Mouse (Mus musculus): ENCODE measurements at regions not wholly inside any gene's neighbourhood (a gene's known extent, or its start where the extent isn't known, plus 50 kb on each side); places are given as distances from the start of the nearest gene placed in this dataset.

DNA sequence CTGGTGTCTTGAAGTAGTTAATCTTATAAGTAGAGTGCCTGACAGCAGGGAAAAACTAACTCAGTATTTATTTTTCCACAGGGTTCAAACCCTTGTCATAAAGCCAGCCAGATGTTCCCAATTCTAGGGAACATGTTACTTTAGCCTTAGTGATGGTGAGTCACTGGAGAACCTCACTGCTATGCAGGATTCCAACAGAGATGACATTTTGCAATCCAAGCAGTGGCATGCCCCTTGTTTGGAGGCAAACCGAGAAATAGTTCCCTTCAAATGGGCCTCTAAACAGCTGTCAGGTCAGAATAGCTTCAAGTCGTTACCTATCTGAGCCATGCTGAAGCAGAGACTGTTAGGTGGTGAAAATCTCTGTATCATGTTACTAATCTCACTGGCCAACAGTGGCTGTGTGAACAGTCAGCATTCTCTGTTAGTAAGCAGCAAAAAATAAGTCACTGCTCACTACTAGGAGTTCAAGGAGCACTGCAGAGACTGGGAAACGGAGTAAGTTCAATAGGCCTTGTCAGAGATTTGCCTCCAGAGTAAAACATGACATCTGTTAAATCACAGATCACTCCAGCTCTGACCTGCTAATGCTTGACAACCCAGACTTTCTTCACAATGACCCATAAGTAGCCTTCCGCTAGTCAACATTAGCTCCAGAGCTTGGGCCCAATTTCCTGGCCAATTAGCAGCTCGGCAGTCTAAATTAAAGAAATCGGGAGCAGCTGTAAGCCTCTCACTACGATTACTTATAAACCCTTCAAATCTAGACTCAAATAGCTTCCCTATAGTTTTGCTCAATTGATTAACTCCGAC, 215.3 kb downstream of the Olfr1505 start:
- H3K4me3 ChIP-seq (ENCODE audit: control insufficient read depth in 1 of 2, insufficient read depth in 1 of 2, low read depth in 1 of 2, low read length in 2 of 2) = no peak overlapping the region
- WGBS = 64% methylated on average over 8 of the region's 8 CpGs
- peaks cover 0 to 1% of the 10 kb centered on the region in 2 experiments; a peak in 1 of 4 replicates for H3K4me1 ChIP-seq (ENCODE audit: control insufficient read depth in 2 of 2, insufficient read depth in 2 of 2, low read length in 2 of 2)
- ATAC-seq (ENCODE audit: insufficient number of reproducible peaks, insufficient read depth, low FRiP score, low read depth) = no peak
- no peaks in the 10 kb centered on the region for H3K36me3 ChIP-seq (ENCODE audit: control insufficient read depth, insufficient read depth, low read length)
- no peak overlapping the region for H3K27ac ChIP-seq (replicated peaks in 1 of 2; ENCODE audit: control insufficient read depth in 1 of 2, insufficient read depth in 1 of 2, low read depth in 2 of 2, low read length in 2 of 2)
- H3K9ac ChIP-seq (ENCODE audit: low read length) = no peak overlapping the region
- no peaks in the 10 kb centered on the region for H3K9me3 ChIP-seq (ENCODE audit: control insufficient read depth, low read length)
- no peak overlapping the region for H3K4me2 ChIP-seq (ENCODE audit: low read length)
- peaks cover 14% of the 10 kb centered on the region for H3K27me3 ChIP-seq (ENCODE audit: control insufficient read depth, insufficient read depth, low read length)

DNA sequence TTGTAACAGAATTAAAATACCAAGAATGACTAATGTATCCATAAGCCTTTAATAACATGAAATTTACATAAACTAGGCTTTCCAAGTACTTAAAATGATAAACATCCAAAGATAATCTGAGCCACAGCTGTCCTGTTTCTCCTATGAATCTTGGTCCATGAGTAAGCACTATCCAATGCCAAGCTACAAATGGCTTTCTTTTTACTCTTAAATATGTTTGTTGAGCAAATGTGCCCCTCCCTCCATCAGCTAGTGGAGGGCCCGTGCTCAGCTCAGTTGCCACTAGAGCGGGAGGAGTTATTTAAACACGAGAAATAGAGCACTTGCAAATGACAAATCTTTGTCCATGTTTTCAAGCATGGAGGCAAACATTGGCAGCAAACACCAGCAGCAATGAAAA, 247.9 kb downstream of the Olfr1505 start:
- H3K27me3 ChIP-seq (ENCODE audit: control insufficient read depth, insufficient read depth, low read length) = peaks cover 76% of the 10 kb centered on the region
- no peak for ATAC-seq (ENCODE audit: insufficient number of reproducible peaks, insufficient read depth, low FRiP score, low read depth)

DNA sequence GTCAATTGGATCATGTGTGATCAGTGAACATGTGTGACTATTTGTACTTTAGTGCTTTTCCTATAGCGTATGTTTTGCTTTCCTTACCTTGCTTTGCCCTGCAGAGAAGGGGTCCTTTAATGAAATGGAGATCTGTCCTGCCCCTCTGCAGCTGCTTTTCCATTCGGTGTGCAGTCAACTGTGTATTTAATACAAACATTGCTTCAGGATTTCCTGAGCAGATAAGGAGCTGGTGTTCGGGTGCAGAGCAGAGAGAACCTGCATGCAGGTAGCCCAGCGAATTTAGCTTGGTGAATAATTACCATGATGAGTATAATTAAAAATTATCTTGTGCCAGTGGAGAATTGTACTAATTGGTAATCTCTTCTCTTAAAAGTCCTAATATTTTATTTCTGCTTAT, 249.4 kb downstream of the Olfr1505 start:
- WGBS = 53% methylated on average over 4 of the region's 4 CpGs
- no peak overlapping the region for H3K27ac ChIP-seq (replicated peaks in 1 of 2; ENCODE audit: control insufficient read depth in 1 of 2, insufficient read depth in 1 of 2, low read depth in 2 of 2, low read length in 2 of 2)
- H3K27me3 ChIP-seq (ENCODE audit: control insufficient read depth, insufficient read depth, low read length) = peaks cover 79% of the 10 kb centered on the region
- no peaks in the 10 kb centered on the region for H3K4me1 ChIP-seq (ENCODE audit: control insufficient read depth in 2 of 2, insufficient read depth in 2 of 2, low read length in 2 of 2)
- H3K4me2 ChIP-seq (ENCODE audit: low read length) = no peak overlapping the region
- no peaks in the 10 kb centered on the region for H3K9me3 ChIP-seq (ENCODE audit: control insufficient read depth, low read length)
- no peak for ATAC-seq (ENCODE audit: insufficient number of reproducible peaks, insufficient read depth, low FRiP score, low read depth)
- H3K4me3 ChIP-seq (ENCODE audit: control insufficient read depth in 1 of 2, insufficient read depth in 1 of 2, low read depth in 1 of 2, low read length in 2 of 2) = no peak overlapping the region
- H3K9ac ChIP-seq (ENCODE audit: low read length) = no peak overlapping the region
- H3K36me3 ChIP-seq (ENCODE audit: control insufficient read depth, insufficient read depth, low read length) = no peaks in the 10 kb centered on the region

More for the DNA sequence above, 247.9 kb downstream of the Olfr1505 start:
- Histone ChIP-seq H3K4me3 (ENCODE audit: control insufficient read depth in 1 of 2, insufficient read depth in 1 of 2, low read depth in 1 of 2, low read length in 2 of 2) (no peak overlapping the region), H3K4me2 (ENCODE audit: low read length) (no peak overlapping the region), H3K9ac (ENCODE audit: low read length) (no peak overlapping the region), H3K36me3 (ENCODE audit: control insufficient read depth, insufficient read depth, low read length) (no peaks in the 10 kb centered on the region), H3K9me3 (ENCODE audit: control insufficient read depth, low read length) (no peaks in the 10 kb centered on the region), H3K27ac (replicated peaks in 1 of 2; ENCODE audit: control insufficient read depth in 1 of 2, insufficient read depth in 1 of 2, low read depth in 2 of 2, low read length in 2 of 2) (no peak overlapping the region), H3K4me1 (ENCODE audit: control insufficient read depth in 2 of 2, insufficient read depth in 2 of 2, low read length in 2 of 2) (no peaks in the 10 kb centered on the region)
- WGBS = 68% methylated on average over 3 of the region's 3 CpGs

DNA sequence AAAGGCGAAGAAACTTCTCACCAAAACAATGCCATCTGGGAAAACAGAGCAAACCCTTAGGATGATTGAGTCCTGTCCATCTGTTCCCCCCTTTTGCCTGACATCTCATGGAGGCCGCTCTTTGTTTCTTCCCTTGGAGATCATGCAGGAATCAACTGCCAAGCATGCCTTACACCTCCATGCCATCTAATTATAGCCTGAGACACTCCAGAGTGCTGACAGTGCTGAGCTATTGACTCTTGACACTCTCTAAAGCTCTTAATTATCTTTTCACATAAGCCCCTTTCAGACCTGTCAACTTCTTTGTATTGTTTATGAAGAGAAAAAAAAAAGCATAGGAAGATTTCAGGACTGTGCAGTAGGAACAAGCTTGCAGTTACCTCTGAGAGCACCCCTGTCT, 252.4 kb downstream of the Olfr1505 start:
- no peak; the same call in 1 of the 2 replicates for ATAC-seq (ENCODE audit: insufficient number of reproducible peaks, insufficient read depth, low FRiP score, low read depth)
- no peak overlapping the region for H3K9ac ChIP-seq (ENCODE audit: low read length)
- no peaks in the 10 kb centered on the region for H3K9me3 ChIP-seq (ENCODE audit: control insufficient read depth, low read length)
- no peak overlapping the region for H3K4me3 ChIP-seq (ENCODE audit: control insufficient read depth in 1 of 2, insufficient read depth in 1 of 2, low read depth in 1 of 2, low read length in 2 of 2)
- no peak overlapping the region for H3K4me2 ChIP-seq (ENCODE audit: low read length)
- H3K36me3 ChIP-seq (ENCODE audit: control insufficient read depth, insufficient read depth, low read length) = no peaks in the 10 kb centered on the region
- 32% methylated on average over 2 of the region's 2 CpGs for WGBS
- H3K27me3 ChIP-seq (ENCODE audit: control insufficient read depth, insufficient read depth, low read length) = peaks cover 64% of the 10 kb centered on the region
- no peaks in the 10 kb centered on the region for H3K4me1 ChIP-seq (ENCODE audit: control insufficient read depth in 2 of 2, insufficient read depth in 2 of 2, low read length in 2 of 2)
- H3K27ac ChIP-seq (replicated peaks in 1 of 2; ENCODE audit: control insufficient read depth in 1 of 2, insufficient read depth in 1 of 2, low read depth in 2 of 2, low read length in 2 of 2) = no peak overlapping the region

DNA sequence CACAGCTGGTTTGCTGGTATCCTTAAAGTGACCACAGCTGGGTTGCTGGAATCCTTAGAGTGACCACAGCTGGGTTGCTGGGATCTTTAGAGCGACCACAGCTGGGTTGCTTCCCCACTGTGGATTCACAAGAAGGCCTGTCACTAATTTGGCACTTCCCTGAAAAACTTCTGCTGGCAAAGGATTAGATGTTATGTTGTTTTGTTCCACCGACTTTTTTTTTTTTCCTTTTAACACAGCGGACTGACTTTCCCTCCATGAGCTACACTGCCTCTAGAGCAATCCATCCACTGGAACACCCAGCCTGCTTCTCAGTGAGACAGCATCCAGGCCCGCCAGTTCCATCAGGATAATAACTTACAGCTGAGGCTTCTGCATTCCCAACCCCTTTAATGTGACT, 266.9 kb downstream of the Olfr1505 start:
- peaks cover 50% of the 10 kb centered on the region for H3K27me3 ChIP-seq (ENCODE audit: control insufficient read depth, insufficient read depth, low read length)
- no peak overlapping the region for H3K27ac ChIP-seq (replicated peaks in 1 of 2; ENCODE audit: control insufficient read depth in 1 of 2, insufficient read depth in 1 of 2, low read depth in 2 of 2, low read length in 2 of 2)
- H3K4me3 ChIP-seq (ENCODE audit: control insufficient read depth in 1 of 2, insufficient read depth in 1 of 2, low read depth in 1 of 2, low read length in 2 of 2) = no peak overlapping the region
- no peaks in the 10 kb centered on the region for H3K9me3 ChIP-seq (ENCODE audit: control insufficient read depth, low read length)
- H3K36me3 ChIP-seq (ENCODE audit: control insufficient read depth, insufficient read depth, low read length) = no peaks in the 10 kb centered on the region
- 27% methylated on average over 4 of the region's 4 CpGs for WGBS
- no peak for ATAC-seq (ENCODE audit: insufficient number of reproducible peaks, insufficient read depth, low FRiP score, low read depth)
- H3K4me1 ChIP-seq (ENCODE audit: control insufficient read depth in 2 of 2, insufficient read depth in 2 of 2, low read length in 2 of 2) = no peaks in the 10 kb centered on the region
- no peak overlapping the region for H3K9ac ChIP-seq (ENCODE audit: low read length)
- no peak overlapping the region for H3K4me2 ChIP-seq (ENCODE audit: low read length)

DNA sequence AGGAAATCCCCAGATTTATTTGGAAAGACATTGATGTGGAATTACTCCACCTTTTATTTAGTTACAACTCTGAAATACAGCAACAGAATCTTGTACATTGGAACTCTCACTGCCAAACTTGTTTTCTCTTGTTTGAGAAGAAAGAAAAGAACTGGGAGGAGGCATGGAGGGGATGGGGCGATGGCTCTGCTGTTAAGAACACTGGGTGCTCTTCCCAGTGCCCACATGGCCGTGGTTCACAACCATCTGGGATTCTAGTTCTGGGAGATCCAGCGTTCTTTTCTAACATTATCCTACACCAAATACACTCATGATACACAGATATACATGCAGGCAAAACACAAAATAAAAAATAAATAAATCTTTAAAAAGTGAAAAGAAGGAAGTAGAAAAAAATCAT, 267.6 kb downstream of the Olfr1505 start:
- 75% methylated on average over 3 of the region's 3 CpGs for WGBS

DNA sequence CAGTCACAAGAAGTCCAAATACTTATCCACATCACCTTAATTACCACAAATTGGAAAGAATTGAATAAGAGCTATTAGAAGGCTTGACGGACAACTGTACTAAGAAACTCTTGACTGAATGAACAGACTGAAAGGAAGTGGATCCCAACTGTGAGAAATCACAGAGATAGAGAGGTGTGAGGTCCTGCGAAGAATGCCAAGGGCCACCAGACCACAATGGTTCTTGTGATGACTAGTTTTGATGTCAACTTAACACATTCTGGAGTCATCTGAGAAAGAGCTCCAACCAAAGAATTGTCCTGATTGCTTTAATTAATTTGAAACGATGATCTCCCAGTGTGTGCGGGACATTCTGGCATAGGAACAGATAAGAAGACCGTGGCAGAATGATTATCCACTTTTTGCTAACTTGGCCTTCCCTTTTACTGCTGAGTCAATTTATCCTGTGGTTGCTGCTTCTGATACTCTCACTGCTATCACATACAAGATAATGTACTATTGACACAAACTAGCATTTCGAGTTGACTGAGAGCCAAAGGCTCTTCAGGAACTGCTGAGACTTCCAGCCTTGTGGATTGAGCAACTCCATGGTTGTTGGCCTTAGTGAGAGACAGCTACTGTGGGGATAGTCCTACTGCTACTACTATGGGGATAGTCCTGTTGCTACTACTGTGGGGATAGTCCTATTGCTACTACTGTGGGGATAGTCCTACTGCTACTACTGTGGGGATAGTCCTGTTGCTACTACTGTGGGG, 268.5 kb downstream of the Olfr1505 start:
- ATAC-seq (ENCODE audit: insufficient number of reproducible peaks, insufficient read depth, low FRiP score, low read depth) = no peak
- Histone ChIP-seq H3K27ac (replicated peaks in 1 of 2; ENCODE audit: control insufficient read depth in 1 of 2, insufficient read depth in 1 of 2, low read depth in 2 of 2, low read length in 2 of 2) (no peak overlapping the region), H3K9me3 (ENCODE audit: control insufficient read depth, low read length) (no peaks in the 10 kb centered on the region), H3K4me2 (ENCODE audit: low read length) (no peak overlapping the region), H3K4me1 (ENCODE audit: control insufficient read depth in 2 of 2, insufficient read depth in 2 of 2, low read length in 2 of 2) (no peaks in the 10 kb centered on the region), H3K9ac (ENCODE audit: low read length) (no peak overlapping the region), H3K4me3 (ENCODE audit: control insufficient read depth in 1 of 2, insufficient read depth in 1 of 2, low read depth in 1 of 2, low read length in 2 of 2) (no peak overlapping the region), H3K36me3 (ENCODE audit: control insufficient read depth, insufficient read depth, low read length) (no peaks in the 10 kb centered on the region), H3K27me3 (ENCODE audit: control insufficient read depth, insufficient read depth, low read length) (peaks cover 48% of the 10 kb centered on the region)
- 47% methylated on average over 6 of the region's 6 CpGs for WGBS

More for the DNA sequence above, 267.6 kb downstream of the Olfr1505 start:
- no peak overlapping the region for H3K9ac ChIP-seq (ENCODE audit: low read length)
- ATAC-seq (ENCODE audit: insufficient number of reproducible peaks, insufficient read depth, low FRiP score, low read depth) = no peak
- no peaks in the 10 kb centered on the region for H3K4me1 ChIP-seq (ENCODE audit: control insufficient read depth in 2 of 2, insufficient read depth in 2 of 2, low read length in 2 of 2)
- H3K4me3 ChIP-seq (ENCODE audit: control insufficient read depth in 1 of 2, insufficient read depth in 1 of 2, low read depth in 1 of 2, low read length in 2 of 2) = no peak overlapping the region
- H3K4me2 ChIP-seq (ENCODE audit: low read length) = no peak overlapping the region
- no peaks in the 10 kb centered on the region for H3K9me3 ChIP-seq (ENCODE audit: control insufficient read depth, low read length)
- H3K36me3 ChIP-seq (ENCODE audit: control insufficient read depth, insufficient read depth, low read length) = no peaks in the 10 kb centered on the region
- no peak overlapping the region for H3K27ac ChIP-seq (replicated peaks in 1 of 2; ENCODE audit: control insufficient read depth in 1 of 2, insufficient read depth in 1 of 2, low read depth in 2 of 2, low read length in 2 of 2)
- peaks cover 47% of the 10 kb centered on the region for H3K27me3 ChIP-seq (ENCODE audit: control insufficient read depth, insufficient read depth, low read length)
